Mouse (Mus musculus): Measurements from ENCODE around the gene Thsd7b.

DNA sequence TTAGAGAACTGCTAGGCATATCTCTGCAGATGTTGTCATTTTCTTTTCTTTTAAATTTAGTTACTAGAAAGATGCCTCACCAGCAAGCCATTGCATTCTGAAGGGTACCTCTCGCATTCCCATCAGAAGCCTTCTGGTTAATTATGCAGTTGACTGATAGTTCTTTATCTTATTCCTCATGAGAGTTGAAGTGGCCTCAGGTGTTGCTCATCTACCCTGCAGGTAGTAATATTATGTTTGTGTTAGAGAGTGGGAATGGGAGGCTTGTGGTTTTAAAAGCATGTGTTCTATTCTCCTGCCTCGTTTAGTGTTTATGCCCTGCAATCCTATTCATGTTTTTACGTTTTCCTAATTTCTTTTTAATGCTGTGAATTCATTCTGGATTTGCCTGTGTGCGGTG lies 265.9 kb downstream of the Thsd7b start:
- TF ChIP-seq CTCF (conservative IDR thresholded peaks at IDR 0.05; ENCODE audit: insufficient read depth, insufficient read length, low read depth, low read length), result no peak
- TF ChIP-seq POLR2A (IDR thresholded peaks at IDR 0.05; ENCODE audit: low read depth, low read length), result no peak
